Mouse (Mus musculus) midbrain, postnatal 0 days (tissue): ENCODE measurements around the gene Flywch1. TPM values are rescaled to one million over a fixed set of nuclear protein-coding genes. Genes with fewer than 3 reads are reported as not detected.

Source experiments
- ATAC-seq: fragments of 200-750 bp; cut with Nextera tagmentation; 2 replicates; pipeline ENCODE4 v1.8.0; 2017; ENCODE audit warnings: moderate number of reproducible peaks, mild to moderate bottlenecking, moderate TSS enrichment, moderate library complexity; ENCODE audit not compliant: low FRiP score
- DNase-seq: peaks from one replicate; pipeline ENCODE4 v3.0.0-alpha.2; 2015; ENCODE audit warnings: low spot score
- H3K27ac ChIP-seq: fragments of 300-500 bp; sonication (generic); 2 replicates; pipeline ENCODE4 v1.5.1; 2014; ENCODE audit warnings: low read depth, mild to moderate bottlenecking, low read length, mixed read lengths
- H3K27me3 ChIP-seq: fragments of 300-500 bp; sonication (generic); 2 replicates; pipeline ENCODE4 v1.6.1; 2014; ENCODE audit warnings: low read length, control low read depth, mixed read lengths; ENCODE audit not compliant: insufficient read depth
- H3K36me3 ChIP-seq: fragments of 300-500 bp; sonication (generic); 2 replicates; pipeline ENCODE4 v1.6.1; 2014; ENCODE audit warnings: low read length, control low read depth, mixed read lengths; ENCODE audit not compliant: insufficient read depth
- H3K4me1 ChIP-seq: fragments of 300-500 bp; sonication (generic); 2 replicates; pipeline ENCODE4 v1.6.1; 2014; ENCODE audit warnings: mild to moderate bottlenecking, control low read depth, antibody characterized with exemption, low read length, mixed read lengths; ENCODE audit not compliant: insufficient read depth
- H3K4me2 ChIP-seq: fragments of 300-500 bp; sonication (generic); 2 replicates; pipeline ENCODE4 v1.6.1; 2014; ENCODE audit warnings: low read depth, mild to moderate bottlenecking, low read length, mixed read lengths; ENCODE audit not compliant: poor library complexity, severe bottlenecking
- H3K4me3 ChIP-seq: fragments of 300-500 bp; sonication (generic); 2 replicates; pipeline ENCODE4 v1.5.1; 2014; ENCODE audit warnings: low read depth, mild to moderate bottlenecking, low read length, moderate library complexity
- H3K9ac ChIP-seq: fragments of 300-500 bp; sonication (generic); replicated peaks from 2 replicates; pipeline ENCODE4 v1.6.1; 2014; ENCODE audit warnings: mild to moderate bottlenecking, low read length, moderate library complexity, mixed read lengths; ENCODE audit not compliant: poor library complexity, severe bottlenecking
- H3K9me3 ChIP-seq: fragments of 300-500 bp; sonication (generic); 2 replicates; pipeline ENCODE4 v1.6.1; 2016; ENCODE audit warnings: low read length, control low read depth
- CTCF ChIP-seq: IDR thresholded peaks from 2 replicates; pipeline ENCODE4 v1.5.1; 2016; ENCODE audit warnings: antibody characterized with exemption, mild to moderate bottlenecking
- WGBS: fragments of 180-500 bp; shearing (Covaris S2); extraction: QIAGEN DNeasy Blood & Tissue Kit; methylation state at CpG from one replicate; pipeline ENCODE4 v1.1.7; 2014; 5-methylcytosine and 5-hydroxymethylcytosine counted together
- polyA plus RNA-seq: library from polyadenylated mRNA; unstranded; fragments of >200 nt; fragmentation: Nextera tagmentation; extraction: Ambion mirVana; gene quantifications from 2 replicates; pipeline ENCODE4 v1.2.1, GENCODE M21; 2015
- total RNA-seq: library from RNA; depleted of rRNA; stranded (reverse); fragments of >200 nt; gene quantifications from 2 replicates; pipeline ENCODE4 v1.2.3, GENCODE M21; 2014

Flywch1 gene
- total and polyA plus RNA-seq, 2 experiments from 2014 or later, result 188 to 248 TPM

DNA sequence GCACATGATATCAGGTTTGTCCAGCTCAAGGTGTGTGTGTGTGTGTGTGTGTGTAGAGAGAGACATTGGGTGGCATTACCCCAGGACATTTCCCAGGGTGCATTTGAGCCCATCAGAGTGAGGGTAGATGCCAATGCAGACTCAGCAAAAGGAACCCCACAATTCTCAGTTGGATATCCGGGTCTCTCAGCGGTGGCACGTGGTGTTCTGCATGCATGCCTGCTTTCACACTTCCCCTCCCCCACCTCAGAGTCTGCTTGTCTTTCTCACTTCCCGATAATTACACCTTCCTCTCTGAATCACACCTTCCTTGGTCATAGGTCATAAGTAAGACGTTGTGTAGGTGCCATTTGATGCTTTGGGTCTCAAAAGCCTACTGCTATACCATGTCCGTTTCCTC lies 23.4 kb downstream of the Flywch1 start:
- Histone ChIP-seq H3K9me3 (no peaks in the 10 kb centered on the region), H3K27me3 (peaks cover 24% of the 10 kb centered on the region), H3K36me3 (peaks cover 23% of the 10 kb centered on the region), H3K4me1 (peaks cover 5% of the 10 kb centered on the region), H3K27ac (no peak overlapping the region), H3K9ac (no peak overlapping the region), H3K4me3 (no peak overlapping the region), H3K4me2 (no peak overlapping the region)
- DNase-seq (no peak), ATAC-seq (no peak)
- no peak for TF ChIP-seq CTCF
- WGBS, result 43% methylated on average over 6 of the region's 6 CpGs

GRCm38 (mm10) chr17:23747471-23747870 lies 23.9 kb downstream of the Flywch1 start:
- no peak overlapping the region for H3K4me3 ChIP-seq
- H3K9me3 ChIP-seq, result no peaks in the 10 kb centered on the region
- WGBS, result 87% methylated on average over 3 of the region's 3 CpGs
- H3K4me1 ChIP-seq, result peaks cover 5% of the 10 kb centered on the region
- H3K4me2 ChIP-seq, result no peak overlapping the region
- H3K36me3 ChIP-seq, result peaks cover 18% of the 10 kb centered on the region
- TF ChIP-seq CTCF, result no peak
- no peak overlapping the region for H3K27ac ChIP-seq
- H3K27me3 ChIP-seq, result peaks cover 30% of the 10 kb centered on the region
- H3K9ac ChIP-seq, result no peak overlapping the region
- DNase-seq (no peak), ATAC-seq (no peak)

- no peak overlapping the region for H3K4me2 ChIP-seq
- peaks cover 37% of the 10 kb centered on the region for H3K27me3 ChIP-seq
- ATAC-seq, result no peak
- DNase-seq, result no peak
- H3K4me3 ChIP-seq, result no peak overlapping the region
- no peak overlapping the region for H3K9ac ChIP-seq
- TF ChIP-seq CTCF, result no peak
- peaks cover 10% of the 10 kb centered on the region for H3K36me3 ChIP-seq
- H3K4me1 ChIP-seq, result peaks cover 5% of the 10 kb centered on the region
- WGBS, result 87% methylated on average over 3 of the region's 3 CpGs
- H3K9me3 ChIP-seq, result no peaks in the 10 kb centered on the region
- no peak overlapping the region for H3K27ac ChIP-seq
These were observed 24.6 kb downstream of the Flywch1 start for GRCm38 (mm10) chr17:23746767-23747166.

- DNase-seq, result no peak
- Histone ChIP-seq H3K27ac (no peak overlapping the region), H3K4me1 (peaks cover 5% of the 10 kb centered on the region), H3K36me3 (peaks cover 6% of the 10 kb centered on the region; the same call in 1 of the 2 replicates), H3K4me2 (peak overlapping the region; percentile 79), H3K4me3 (peak overlapping the region; percentile 45), H3K27me3 (peaks cover 42% of the 10 kb centered on the region), H3K9me3 (no peaks in the 10 kb centered on the region), H3K9ac (0 out of 2 replicates have a peak overlapping the region, but pooled peaks have one; percentile 52)
- TF ChIP-seq CTCF, result peak; percentile 52
- ATAC-seq, result no peak
- WGBS, result 5% methylated on average over 12 of the region's 12 CpGs
These were observed 25.1 kb downstream of the Flywch1 start for GRCm38 (mm10) chr17:23746311-23746710.

DNA sequence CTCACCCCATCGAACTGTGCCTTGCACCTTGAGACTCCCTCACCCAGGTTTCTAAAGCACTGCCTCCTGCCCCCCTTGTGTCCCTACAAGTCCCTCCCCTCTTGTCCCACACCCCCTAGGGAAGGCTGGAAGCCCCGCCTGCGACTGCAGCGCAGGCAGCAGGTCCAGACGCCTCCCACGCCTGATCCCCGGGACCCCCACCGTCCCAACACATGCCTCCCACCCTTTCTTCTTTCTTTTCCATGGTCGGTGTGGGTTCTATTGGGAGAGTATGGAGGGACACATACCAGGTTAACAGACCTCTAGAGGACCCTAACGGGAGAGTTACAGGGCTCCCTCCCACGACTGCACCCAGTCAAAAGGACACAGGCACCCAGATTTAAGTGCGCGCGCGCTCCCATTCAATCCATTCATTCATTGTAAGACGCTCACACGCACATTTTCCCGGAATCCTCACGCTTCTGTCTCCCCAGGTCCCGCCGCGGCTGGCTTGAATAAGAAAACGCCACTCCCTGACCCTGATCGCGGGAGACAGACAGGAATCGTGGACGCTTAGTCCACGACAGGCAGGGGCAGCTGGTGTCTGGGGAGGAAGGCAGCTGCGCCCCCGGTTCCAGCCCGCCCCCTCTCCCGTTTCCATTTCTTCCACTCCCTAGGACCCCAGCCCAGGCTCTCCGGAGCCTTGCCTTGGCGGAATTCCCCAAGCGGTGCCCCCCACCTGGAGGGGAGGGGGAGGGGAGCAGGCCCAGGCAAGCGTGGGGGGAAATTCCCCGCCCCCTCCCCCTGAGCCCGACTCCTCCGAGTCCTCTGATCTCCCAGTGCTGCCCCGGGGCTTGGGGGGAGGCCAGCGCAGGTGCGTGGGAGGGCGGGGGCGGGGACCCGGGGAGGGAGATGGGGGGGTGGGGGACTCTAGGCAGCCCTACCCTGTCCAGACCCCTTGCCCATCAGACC lies 25.8 kb downstream of the Flywch1 start, which contains the start of gene Kremen2:
Kremen2 (minus strand) TSS at position 533 of the 951 bp plus-strand sequence.
- 0 out of 2 replicates have a peak, but pooled peaks have one; percentile 12 for ATAC-seq
- H3K27me3 ChIP-seq, result peaks cover 42% of the 10 kb centered on the region
- under 1% methylated on average over 36 of the region's 45 CpGs for WGBS
- H3K4me1 ChIP-seq, result peaks cover 5% of the 10 kb centered on the region
- H3K4me3 ChIP-seq, result peak within 1 kb of the TSS; percentile 45
- H3K9ac ChIP-seq, result peak within 1 kb of the TSS; percentile 52
- no peak within 1 kb of the TSS for H3K27ac ChIP-seq
- no peak for TF ChIP-seq CTCF
- H3K36me3 ChIP-seq, result peaks cover 5% of the 10 kb centered on the region; the same call in 1 of the 2 replicates
- peak; percentile 39 for DNase-seq
- peak within 1 kb of the TSS; percentile 79 for H3K4me2 ChIP-seq
- no peaks in the 10 kb centered on the region for H3K9me3 ChIP-seq

DNA sequence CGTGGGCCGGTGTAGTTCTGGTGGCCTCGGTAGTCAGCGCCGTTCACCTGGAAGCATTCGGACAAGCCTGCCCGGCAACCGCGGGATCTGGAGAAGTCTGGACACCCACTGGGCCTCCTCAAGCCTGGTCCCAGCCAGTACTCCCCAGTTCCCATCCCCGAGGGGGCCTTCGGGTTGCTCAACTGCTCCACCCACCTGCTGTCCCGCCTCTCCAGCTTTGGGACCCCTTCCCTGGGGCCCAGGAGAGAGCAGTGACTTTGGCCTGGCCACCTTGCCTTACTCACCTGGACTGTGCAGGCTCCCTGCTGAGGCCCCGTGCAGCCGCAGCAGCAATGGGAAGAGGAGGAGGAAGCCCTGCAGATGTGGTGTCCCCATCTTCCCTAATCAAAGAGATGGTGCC lies 26.8 kb downstream of the Flywch1 start:
- Histone ChIP-seq H3K4me1 (peaks cover 5% of the 10 kb centered on the region), H3K9me3 (no peaks in the 10 kb centered on the region), H3K36me3 (no peaks in the 10 kb centered on the region), H3K4me2 (peak overlapping the region; percentile 79; the same call in 1 of the 2 replicates), H3K27ac (no peak overlapping the region), H3K27me3 (peaks cover 42% of the 10 kb centered on the region), H3K9ac (no peak overlapping the region), H3K4me3 (peak overlapping the region; percentile 45; the same call in 1 of the 2 replicates)
- no peak for TF ChIP-seq CTCF
- 5% methylated on average over 14 of the region's 14 CpGs for WGBS
- DNase-seq (no peak), ATAC-seq (no peak)
